Mouse (Mus musculus) E14TG2a.4 (cell line): ENCODE data around the gene Prkn.

Experiments used
- H3K27me3 ChIP-seq: 2 replicates; pipeline ENCODE4 v1.6.1; 2014; ENCODE audit warnings: low read length, control low read depth; ENCODE audit not compliant: insufficient read depth
- H3K36me3 ChIP-seq: 2 replicates; pipeline ENCODE4 v1.6.1; 2014; ENCODE audit warnings: low read length, control low read depth; ENCODE audit not compliant: insufficient read depth
- H3K4me1 ChIP-seq: replicated peaks from 2 replicates; pipeline ENCODE4 v1.6.1; 2014; ENCODE audit warnings: low read depth, low read length, control low read depth
- H3K4me3 ChIP-seq: replicated peaks from 2 replicates; pipeline ENCODE4 v1.5.1; 2014; ENCODE audit warnings: mild to moderate bottlenecking, low read length
- H3K9me3 ChIP-seq: 2 replicates; pipeline ENCODE4 v1.6.1; 2014; ENCODE audit warnings: low read length, control low read depth
- CTCF ChIP-seq: conservative IDR thresholded peaks from 2 replicates; pipeline ENCODE4 v1.5.1; 2014; ENCODE audit warnings: low read length
- NANOG ChIP-seq: IDR thresholded peaks from 2 replicates; pipeline ENCODE4 v1.6.1; 2014; ENCODE audit warnings: borderline replicate concordance, low read length, mixed read lengths
- POU5F1 ChIP-seq: IDR thresholded peaks from 2 replicates; pipeline ENCODE4 v1.6.1; 2014; ENCODE audit warnings: low read length, borderline replicate concordance

Prkn gene

DNA sequence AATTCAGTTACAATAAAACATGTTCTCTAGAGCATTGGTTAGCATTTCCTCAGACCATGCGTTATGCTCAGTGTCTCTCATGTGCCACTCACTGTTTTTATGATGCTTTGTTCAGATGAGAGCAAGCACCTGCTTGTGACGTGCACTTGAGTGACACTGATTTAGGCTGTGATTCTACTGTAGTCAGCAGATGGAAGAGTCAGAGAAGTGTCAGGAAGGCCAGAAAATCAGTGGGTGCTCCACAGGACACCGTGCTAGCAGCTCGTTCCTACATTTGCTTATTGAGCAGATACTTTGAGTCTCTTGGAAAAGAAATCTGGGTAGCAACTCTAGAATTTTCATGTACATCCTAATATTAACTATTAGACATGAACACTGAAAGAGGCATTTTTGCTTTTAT, 106.4 kb downstream of the Prkn start:
- no peaks in the 10 kb centered on the region for H3K27me3 ChIP-seq
- no peak for TF ChIP-seq NANOG
- TF ChIP-seq POU5F1 = no peak
- no peak for TF ChIP-seq CTCF
- no peak overlapping the region for H3K4me3 ChIP-seq
- H3K4me1 ChIP-seq = no peaks in the 10 kb centered on the region
- H3K36me3 ChIP-seq = no peaks in the 10 kb centered on the region
- peaks cover 19% of the 10 kb centered on the region for H3K9me3 ChIP-seq

DNA sequence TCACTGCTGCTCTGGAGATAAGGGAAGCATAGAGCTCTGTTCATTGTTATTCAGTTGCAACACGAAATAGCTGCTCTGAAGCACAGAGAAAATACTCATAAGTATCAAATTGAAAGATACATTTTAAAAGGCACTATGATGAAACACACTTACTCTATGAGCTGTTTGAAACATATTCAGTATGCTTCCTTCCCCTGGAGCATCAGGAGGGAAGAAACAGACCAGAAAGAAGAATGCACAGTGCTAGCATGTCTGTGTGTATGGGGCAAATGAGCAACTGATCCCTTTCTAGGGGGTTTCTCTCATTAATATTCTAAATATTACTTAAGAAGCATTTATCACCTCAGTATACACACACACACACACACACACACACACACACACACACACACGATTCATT, 107.4 kb downstream of the Prkn start:
- no peaks in the 10 kb centered on the region for H3K27me3 ChIP-seq
- H3K9me3 ChIP-seq = peaks cover 19% of the 10 kb centered on the region
- no peaks in the 10 kb centered on the region for H3K4me1 ChIP-seq
- no peaks in the 10 kb centered on the region for H3K36me3 ChIP-seq
- no peak overlapping the region for H3K4me3 ChIP-seq
- TF ChIP-seq CTCF (no peak), NANOG (no peak), POU5F1 (no peak)

DNA sequence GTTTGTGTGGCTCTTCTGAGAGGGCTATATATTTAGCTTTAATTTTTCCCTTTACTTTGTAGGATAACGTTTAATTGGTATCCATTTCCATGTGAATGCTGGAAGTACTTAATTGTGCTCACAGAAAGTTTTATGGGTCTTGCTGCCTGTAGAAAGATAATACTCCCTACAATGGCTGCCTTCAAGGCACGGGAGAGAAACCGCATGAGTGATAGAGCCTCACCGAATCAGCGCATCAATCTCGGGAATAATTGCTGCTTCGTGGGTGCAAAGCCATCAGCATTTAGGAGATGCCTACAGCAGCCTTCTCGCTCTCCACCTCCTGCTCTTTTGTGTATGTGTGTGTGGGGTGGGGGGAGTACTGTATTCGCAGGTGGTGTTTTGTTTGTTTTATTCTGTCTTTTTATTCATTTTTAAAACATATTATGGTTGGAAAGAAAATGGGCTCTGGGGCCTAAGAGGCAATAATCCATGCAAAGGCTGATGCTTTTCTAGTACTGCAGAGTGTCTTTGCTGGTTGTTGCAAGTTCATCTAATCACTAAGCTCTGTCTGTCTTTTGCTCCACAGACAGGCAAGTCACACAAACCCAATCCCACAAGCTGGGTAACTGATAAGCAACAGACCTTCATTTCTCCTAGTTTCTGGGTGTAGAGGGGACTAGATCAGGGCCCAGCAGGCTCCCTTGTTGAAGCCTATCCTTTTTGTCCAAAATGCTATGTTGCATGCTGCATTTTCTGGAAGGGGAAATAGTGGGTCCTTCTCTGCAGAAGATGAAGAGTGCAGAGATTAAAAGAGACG, 119.1 kb downstream of the Prkn start:
- no peak overlapping the region for H3K4me3 ChIP-seq
- TF ChIP-seq POU5F1 (no peak), NANOG (no peak), CTCF (no peak)
- H3K36me3 ChIP-seq = no peaks in the 10 kb centered on the region
- H3K4me1 ChIP-seq = no peaks in the 10 kb centered on the region
- H3K27me3 ChIP-seq = no peaks in the 10 kb centered on the region
- H3K9me3 ChIP-seq = peaks cover 3% of the 10 kb centered on the region; the same call in 1 of the 2 replicates

DNA sequence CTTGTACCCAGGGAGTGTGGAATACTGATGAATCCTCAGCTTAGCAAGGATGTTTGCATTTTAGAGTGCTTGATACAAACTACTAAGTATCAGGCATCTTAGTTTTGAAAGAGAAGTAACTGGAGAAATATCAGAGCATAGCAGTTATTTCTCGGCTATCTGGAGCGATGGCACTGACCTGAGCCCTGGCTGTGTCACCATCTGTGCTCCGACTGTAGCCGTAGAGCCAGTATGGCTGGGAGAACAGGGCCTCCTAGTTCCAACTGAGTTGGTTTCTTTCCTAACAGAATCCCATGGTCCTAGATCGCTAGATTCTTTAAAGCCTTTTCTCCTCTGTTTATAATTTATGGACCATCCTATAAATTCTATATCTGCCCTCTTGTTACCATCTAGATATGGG, 122.0 kb downstream of the Prkn start:
- no peak overlapping the region for H3K4me3 ChIP-seq
- no peaks in the 10 kb centered on the region for H3K36me3 ChIP-seq
- TF ChIP-seq NANOG (no peak), CTCF (no peak), POU5F1 (no peak)
- no peaks in the 10 kb centered on the region for H3K4me1 ChIP-seq
- H3K27me3 ChIP-seq = no peaks in the 10 kb centered on the region
- peaks cover 3% of the 10 kb centered on the region; the same call in 1 of the 2 replicates for H3K9me3 ChIP-seq

DNA sequence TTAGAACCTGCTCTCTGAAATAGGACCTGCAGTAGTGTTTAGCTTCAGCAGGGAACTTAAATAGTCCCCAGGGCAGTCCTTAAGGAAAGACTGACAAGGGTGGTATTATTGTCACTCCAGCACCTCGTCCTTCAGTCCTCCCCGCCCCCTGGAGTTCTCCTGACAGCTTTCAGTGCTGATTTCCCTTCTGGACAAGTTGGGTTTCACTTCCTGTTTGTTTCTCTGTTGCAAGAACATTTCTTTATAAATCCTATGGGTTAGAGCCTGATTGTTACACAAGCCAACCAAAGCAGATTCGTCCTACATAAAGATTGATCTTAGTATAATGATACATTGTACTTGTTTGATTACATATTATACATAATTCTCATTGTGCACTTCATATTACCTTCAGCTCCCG, 142.0 kb downstream of the Prkn start:
- Histone ChIP-seq H3K4me3 (no peak overlapping the region), H3K36me3 (no peaks in the 10 kb centered on the region), H3K4me1 (no peaks in the 10 kb centered on the region), H3K9me3 (no peaks in the 10 kb centered on the region), H3K27me3 (no peaks in the 10 kb centered on the region)
- TF ChIP-seq CTCF (no peak), POU5F1 (no peak), NANOG (no peak)

DNA sequence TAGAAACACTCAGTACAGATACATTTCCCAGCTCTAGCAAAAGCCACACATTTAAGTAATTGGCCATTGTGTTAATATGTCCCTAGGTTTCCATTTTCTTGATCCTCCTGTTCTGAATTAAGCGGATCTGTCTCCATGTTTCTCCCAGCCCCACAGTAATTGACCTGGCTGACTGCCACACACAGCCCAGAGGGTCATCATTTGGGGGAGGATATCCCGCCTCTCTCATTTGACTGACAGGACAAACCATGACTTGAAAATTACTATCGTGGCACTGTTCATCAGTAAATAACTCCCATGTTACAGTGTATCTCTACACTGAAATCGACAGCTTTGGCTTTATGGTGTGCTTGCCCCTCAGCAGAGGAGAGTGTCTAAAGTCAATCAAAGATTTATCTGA, 146.9 kb downstream of the Prkn start:
- TF ChIP-seq POU5F1 (no peak), NANOG (no peak), CTCF (no peak)
- Histone ChIP-seq H3K4me1 (no peaks in the 10 kb centered on the region), H3K27me3 (no peaks in the 10 kb centered on the region)

DNA sequence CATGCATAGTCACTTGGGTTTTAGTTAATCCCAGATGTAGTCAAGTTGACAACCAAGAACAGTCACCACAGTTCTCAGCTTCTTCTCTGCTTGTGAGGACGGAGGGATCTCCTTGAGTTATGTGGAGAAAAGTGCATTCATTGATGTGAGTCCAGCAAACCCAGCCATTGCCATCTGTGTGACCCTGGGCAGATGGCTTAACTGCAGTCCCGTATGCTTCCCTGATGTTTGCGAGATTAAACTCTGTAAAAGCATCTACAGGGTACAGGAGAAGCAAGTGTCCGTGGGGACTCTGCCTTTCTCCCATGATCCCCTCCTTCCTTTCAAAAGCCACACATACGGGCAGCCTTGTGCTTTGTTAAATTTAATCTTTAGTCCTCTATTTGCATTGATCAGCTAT, 157.1 kb downstream of the Prkn start:
- Histone ChIP-seq H3K4me1 (no peaks in the 10 kb centered on the region), H3K4me3 (no peak overlapping the region), H3K9me3 (no peaks in the 10 kb centered on the region), H3K27me3 (no peaks in the 10 kb centered on the region), H3K36me3 (no peaks in the 10 kb centered on the region)
- TF ChIP-seq POU5F1 = no peak
- TF ChIP-seq CTCF = no peak
- no peak for TF ChIP-seq NANOG

More for the DNA sequence above, 146.9 kb downstream of the Prkn start:
- no peaks in the 10 kb centered on the region for H3K36me3 ChIP-seq
- no peak overlapping the region for H3K4me3 ChIP-seq
- no peaks in the 10 kb centered on the region for H3K9me3 ChIP-seq

DNA sequence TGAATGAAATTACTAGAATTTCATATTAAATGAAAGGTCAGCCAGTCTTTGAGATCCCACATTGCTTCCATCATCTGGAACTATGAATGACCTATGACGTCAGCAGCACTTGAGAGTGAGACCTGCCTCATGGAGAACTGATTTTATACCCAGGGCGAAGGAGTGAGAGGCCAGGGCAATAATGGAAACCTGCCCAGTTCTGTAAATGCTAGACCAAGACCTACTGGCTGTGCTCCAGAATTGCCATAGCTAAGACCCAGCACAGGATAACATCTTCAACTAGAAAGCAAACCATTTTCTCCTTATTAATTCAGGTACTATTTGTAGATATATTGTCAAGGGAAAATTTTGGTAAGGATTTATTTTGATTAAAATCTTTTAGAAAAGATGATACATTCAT, 183.2 kb downstream of the Prkn start:
- Histone ChIP-seq H3K4me1 (no peaks in the 10 kb centered on the region), H3K4me3 (no peak overlapping the region), H3K27me3 (no peaks in the 10 kb centered on the region), H3K9me3 (no peaks in the 10 kb centered on the region), H3K36me3 (no peaks in the 10 kb centered on the region)
- no peak for TF ChIP-seq POU5F1
- TF ChIP-seq NANOG = no peak
- TF ChIP-seq CTCF = no peak
